Mouse (Mus musculus) small intestine, adult 2 months (tissue): Measurements from ENCODE around the gene Tm4sf20.

Source experiments
- CTCF ChIP-seq: fragments of 200-500 bp; IDR thresholded peaks from 2 replicates; pipeline ENCODE4 v1.5.1; 2012; ENCODE audit warnings: low read depth, mild to moderate bottlenecking, control low read depth, inconsistent platforms, low read length, moderate library complexity, mixed read lengths; ENCODE audit not compliant: insufficient replicate concordance, insufficient read length; ENCODE audit errors: extremely low read depth
- POLR2A ChIP-seq: fragments of 200-500 bp; IDR thresholded peaks from 2 replicates; pipeline ENCODE4 v1.6.1; 2012; ENCODE audit warnings: low read depth, mild to moderate bottlenecking, control low read depth, inconsistent platforms, low read length, moderate library complexity

DNA sequence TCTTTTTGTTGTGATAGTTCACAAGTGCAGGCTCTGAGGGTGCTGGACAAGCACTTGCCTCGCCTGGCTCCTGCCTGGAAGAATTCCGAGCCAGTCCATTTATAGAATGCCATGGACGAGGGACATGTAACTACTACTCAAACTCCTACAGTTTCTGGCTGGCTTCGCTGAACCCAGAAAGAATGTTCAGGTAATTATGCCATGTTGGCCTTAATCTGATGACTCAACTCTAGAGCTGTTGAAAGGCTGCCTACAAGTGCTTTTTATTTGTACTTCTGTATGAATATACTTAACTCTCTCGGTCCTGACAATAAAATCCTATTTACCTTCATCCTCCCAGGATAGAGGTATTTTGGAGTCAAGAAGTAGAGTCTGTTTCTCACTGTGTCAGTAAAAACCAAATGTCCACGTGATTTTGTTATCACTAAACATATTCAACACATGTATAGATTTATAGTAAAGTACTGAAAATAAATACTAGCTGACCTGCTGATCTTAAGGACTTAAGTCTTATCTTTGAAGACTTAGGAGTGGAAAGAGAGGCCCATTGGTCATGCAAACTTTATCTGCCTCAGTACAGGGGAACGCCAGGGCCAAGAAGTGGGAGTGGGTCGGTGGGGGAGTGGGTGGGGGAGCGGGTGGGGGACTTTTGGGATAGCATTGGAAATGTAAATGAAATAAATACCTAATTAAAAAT lies 50.3 kb downstream of the Tm4sf20 start:
- TF ChIP-seq POLR2A (no peak), CTCF (no peak)
